Mouse (Mus musculus): ENCODE measurements around the gene Bicd1.
"Not testable (repeated sequence)": the region's sequence is repeated elsewhere in the genome, so short reads cannot be mapped to it uniquely, and the experiment has no call there.

DNA sequence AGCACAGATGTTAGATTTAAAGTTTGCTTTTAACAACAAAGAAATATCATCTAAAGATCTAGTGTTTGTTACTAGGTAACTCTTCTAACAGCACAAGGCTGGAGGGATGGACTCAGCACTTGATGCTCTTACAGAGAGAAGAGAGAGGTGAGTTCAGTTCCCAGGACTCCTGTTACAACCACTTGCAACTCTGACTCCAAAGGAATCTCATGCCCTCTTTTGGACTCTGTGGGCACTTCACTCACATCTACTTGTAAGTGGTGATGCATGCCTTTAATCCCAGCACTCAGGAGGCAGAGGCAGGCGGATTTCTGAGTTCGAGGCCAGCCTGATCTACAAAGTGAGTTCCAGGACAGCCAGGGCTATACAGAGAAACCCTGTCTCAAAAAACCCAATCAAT lies 19.1 kb upstream of the Bicd1 start:
- not testable (repeated sequence) for TF ChIP-seq CTCF (IDR thresholded peaks at IDR 0.05; ENCODE audit: borderline replicate concordance, control insufficient read depth, extremely low read depth, insufficient read depth, low read length, poor library complexity); POLR2A (IDR thresholded peaks at IDR 0.05; ENCODE audit: control insufficient read depth, extremely low read depth, insufficient read depth, low read length, poor library complexity)

Data from thymus, adult 2 months (tissue).